Mouse (Mus musculus) skeletal muscle tissue, adult 2 months (tissue): ENCODE data around the gene Lpar5.

Experiments used
- DNase-seq: peaks from one replicate; pipeline ENCODE4 v3.0.0-alpha.2; 2012; ENCODE audit warnings: low read depth, low spot score

The Lpar5 gene

DNA sequence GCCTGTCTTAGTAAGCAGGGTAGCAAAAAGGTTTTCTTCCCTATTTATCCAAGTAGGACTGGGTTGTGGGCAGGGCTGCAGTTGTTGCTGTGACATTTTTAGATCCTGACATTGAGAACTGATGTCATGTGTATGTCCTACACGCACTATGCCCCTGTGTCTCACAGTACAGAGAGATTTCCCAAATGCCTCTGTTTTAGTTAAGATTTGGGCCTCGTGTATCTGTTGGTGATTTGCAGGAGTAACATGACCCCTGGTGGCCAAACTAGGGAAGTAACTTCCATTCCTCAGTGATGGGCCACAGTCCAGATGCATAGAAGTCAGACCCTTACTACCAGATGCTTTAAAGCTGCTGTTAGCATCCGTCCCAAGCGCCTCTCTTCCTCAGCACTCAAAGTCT lies 16.7 kb downstream of the Lpar5 start:
- peak; percentile 57 for DNase-seq

DNA sequence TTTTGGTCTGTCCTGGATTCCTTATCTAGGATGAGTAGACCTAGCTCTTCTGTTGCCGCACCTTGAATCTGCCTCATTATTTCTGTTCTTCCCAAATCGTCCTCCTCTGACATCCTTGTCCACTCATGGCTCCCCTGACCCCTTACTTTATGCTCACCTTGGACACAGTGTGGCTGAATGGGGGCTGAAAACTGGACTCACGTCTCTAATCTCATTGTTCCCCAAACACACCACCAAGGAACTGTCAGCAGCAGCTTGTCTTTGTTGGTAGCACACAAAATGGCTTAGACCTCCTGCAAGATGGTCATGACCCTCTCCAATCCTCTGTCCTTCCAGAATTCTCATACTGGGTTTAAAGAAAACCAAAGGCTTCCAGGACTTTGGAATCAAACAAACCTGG lies 20.2 kb downstream of the Lpar5 start:
- DNase-seq = no peak

DNA sequence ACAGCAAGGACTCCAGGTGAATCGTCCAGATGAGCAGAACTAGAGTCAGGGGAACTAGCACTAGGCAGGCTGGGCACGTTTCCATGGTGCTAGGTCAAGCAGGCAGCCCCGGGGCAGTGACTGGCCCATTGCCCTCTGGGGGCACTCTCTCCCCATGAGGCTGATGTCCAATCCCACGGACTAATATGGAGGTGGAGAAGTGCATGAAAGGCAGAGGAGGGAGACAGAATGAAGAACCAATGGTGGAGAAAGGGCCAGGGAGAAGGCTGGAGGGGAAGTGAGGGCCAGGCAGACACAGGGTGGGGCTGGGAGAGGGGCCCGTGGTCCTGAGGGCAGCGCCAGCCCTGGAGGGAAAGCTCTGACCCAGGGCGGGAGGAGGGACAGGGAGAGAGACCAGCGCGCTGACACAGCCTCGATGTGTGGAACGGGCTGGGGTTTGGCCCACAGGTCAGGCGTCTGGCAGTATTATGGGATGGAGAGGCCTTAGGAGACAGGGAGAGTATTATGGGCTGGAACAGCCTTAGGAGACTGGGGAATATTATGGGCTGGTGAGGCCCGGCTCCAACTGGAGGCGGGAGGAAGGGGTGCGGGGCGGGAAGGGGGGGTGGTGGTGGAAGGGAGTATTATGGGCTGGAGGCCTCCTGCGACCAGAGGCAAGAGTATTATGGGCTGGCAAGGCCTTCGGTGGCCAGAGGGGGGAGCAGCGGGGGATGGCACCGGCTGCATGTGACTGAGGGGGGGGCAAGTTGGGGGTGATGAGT lies 21.0 kb downstream of the Lpar5 start:
- DNase-seq = peak; percentile 88

DNA sequence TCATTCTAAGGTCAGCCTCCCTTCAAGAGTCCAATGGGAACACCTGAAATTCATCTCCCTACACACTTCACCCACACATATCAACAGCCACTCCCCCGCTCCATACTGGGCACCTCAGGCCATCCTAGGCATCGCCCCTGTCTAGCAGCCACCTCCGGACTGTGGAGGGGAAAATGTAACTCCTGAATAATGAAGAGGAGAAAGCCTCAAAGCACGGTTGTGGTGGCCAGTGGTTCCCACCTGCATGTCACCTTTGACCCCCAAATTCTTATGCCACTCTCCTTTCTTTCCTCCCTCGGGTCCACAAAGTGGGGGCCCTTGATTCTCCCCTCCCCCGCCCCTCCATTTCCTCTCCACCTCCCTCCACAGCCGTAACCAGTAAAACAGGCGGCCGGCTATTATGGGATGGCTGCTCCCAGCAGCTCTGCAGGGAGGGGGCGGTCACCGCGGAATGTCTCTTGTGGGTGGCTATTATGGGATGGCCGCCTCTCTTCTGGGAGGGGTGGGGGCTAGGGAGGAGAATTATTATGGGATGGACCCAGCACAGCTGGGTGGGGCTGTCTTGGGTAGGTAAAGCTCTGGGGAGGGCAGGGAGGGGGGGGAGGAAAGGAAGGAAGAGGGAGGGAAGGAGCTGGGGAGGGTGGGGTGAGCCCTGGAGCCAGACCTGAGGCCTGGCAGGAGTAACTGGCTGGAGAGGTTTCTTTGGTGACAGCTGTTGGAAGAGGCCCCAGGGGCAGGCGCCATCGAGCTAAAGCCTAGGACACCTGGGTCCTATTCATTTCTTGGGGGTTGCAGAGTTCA lies 22.0 kb downstream of the Lpar5 start:
- DNase-seq = peak; percentile 88

DNA sequence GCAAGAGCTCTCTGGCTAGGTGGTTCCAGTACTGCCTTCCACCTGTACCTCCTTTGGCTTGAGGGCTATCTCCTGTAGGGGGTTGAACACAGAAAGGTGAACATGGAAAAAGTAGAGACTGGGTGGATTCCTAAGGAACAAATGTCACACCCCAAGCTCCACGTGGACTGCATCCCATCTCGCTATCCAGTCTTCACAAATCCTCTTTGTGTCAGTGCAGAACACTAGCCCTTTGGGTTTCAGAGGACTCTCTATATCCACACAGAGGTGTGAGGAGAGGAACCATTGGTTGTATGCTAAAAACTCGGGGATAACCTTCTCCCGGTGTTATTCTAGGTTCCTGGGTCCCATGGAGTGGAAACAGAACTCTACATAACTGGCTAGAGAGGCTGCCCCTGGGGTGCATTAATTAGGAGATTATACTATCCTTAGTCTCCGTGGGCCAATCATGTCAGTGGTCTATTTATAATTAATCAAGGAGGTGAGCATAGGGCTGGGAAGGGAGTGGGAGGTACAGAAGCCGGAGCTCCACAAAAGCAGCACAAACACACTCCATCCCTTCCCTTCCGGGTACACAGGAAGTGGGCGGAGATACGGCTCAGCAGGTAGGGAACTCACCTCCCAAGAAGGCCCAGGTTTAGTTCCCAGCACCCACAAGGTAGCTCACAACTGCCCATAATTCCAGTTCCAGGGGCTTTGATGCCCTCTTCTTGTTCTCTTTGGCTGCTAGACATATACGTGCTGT lies 22.8 kb downstream of the Lpar5 start:
- DNase-seq = no peak

DNA sequence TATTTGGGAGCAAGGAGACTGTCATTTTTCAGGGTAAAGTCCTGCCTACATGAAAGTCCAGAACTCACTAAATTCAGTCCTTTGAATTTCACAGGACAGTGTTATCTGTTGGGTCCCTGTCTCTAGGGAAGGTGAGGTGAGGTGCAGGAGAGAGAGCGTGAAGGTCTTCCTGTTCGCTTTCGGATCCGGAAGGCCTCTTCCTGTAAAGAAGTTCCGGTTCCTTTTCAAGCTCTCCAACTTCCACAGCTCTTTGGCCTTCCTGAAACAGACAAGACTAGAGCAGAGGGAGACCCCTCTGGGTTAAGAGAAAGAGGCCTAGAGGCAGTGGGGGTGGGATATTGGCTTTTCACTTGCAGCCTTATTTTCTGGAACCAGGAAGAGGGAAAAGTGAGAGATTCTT lies 24.7 kb downstream of the Lpar5 start:
- DNase-seq = no peak

DNA sequence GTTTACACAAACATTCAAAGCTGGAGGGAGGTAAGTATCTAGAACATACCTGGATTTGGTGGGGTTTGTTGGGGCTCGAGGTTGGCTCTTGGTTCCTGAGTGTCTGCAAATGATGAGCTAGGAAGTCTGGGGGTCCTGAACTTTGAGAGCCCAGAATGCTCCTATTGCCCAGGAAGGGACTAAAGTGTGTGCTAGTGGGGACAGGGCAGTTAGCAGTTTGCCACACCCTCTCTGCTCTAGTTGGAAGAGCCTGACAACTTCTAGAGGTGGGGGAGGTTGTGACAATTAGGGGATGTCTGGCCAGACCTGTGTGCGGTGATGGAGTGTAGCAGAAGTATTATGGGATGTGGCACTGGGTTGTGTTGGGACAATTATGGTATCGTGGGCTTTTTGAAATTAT lies 27.1 kb downstream of the Lpar5 start:
- DNase-seq = no peak

DNA sequence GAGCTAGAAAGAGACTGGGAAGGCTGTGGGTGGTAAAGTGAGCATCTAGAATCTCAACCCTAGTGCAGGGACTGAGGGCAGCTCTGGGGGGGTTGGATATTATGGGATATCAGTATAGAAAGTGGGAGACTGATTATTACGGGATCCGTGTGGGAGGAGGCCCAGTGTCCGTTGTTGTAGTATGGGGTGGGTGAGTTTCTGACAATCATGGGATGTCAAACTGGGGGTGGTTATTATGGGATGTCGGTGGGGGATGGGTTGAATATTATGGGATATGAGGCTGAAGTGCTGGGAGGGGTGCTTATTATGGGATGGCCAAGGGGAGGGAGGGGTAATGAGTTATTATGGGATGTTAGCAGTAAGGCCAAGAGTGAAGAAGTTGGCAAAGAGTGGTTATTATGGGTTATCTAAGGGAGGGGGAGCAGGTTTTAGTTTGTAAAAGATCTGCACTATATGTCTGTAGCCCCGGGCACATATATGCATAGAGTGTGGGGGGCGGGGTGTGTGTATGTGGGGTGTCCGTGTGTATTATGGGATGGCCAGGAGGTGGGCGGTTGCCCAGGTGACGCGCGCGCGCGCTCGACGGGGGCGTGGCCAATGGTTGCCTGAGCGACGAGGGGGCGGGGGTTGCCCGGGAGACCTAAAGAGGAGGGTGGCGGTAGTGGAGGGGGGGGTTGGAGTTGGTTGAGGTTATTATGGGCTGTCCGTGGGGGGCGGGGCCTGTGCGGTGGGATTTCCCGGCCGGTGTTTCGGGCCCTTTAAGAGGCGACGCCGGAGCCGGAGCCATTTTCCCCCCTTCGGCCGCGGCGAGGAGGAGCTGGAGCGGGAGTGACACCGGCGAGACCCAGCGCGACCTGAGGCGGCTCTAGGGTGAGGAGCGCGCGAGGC lies 27.9 kb downstream of the Lpar5 start, which contains the start of gene Chd4:
Gene Chd4 (plus strand): TSS at position 591 of the 888 bp plus-strand sequence.
- DNase-seq = peak; percentile 89

DNA sequence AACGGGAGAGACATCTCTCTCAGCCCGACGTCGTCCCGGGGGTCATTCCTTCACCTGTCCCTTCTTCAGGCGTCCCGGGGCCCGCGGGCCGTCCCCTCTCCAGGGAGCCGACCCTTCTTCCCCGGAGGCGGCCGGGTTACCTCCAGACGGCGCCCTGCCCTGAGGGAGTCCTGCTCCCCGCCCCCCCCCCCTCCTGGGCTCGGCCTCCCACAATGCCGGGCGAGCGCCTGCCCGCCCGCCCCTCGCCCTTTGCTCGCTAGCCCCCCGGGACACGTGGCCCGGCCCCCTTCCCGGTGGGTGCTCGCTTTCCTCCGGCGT lies 28.5 kb downstream of the Lpar5 start:
- DNase-seq = no peak

DNA sequence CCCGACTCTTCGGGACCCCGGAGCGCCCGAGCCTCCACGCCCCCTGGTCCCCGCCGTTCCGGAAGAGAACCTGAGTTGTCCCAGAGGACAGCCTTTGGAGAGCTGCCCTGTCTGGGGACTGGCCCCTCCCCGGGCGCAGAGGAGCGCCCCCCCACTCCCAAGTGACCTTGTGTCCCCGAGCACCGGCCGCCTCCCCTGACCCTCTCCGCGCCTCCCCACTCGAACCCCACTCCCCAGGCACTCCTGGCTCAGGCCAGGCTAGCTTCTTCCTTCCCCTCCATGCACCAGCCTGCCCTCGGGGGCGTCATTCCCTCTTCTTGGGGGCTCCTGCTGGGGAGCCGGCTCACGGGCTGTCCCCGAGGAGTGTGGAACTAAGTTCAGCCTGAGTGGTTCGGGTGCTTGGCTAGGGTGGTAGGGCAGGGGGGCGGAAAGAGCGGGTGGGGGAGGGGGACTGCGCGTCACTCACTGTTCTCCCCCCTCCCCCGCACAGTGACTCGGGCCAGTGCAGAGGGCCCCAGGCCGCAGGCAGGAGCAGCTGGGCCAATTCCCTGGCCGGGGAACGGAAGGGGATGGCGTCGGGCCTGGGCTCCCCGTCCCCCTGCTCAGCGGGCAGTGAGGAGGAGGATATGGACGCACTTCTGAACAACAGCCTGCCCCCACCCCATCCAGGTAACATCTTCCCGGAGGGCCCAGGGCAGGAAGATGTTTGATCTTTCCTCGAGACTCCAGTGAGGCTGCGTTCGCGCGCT lies 29.1 kb downstream of the Lpar5 start:
- DNase-seq = peak; percentile 53

DNA sequence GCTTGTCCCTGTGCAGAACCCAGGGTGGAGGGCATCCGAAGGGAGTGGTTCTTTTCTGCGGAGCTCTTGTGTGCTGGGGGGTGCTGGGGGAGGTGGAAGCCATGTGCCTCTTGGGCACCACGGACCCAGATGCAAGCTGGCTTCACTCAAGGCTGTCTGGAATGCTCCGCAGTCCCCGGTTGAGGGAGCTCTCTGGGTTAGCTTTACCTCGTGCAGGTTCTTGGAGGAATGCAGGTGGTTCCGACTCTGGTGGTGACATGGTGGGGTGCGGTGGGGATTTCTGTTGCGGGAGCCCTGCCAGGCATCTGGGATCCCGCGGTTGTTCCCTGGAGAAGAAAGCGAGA lies 29.6 kb downstream of the Lpar5 start:
- no peak for DNase-seq

DNA sequence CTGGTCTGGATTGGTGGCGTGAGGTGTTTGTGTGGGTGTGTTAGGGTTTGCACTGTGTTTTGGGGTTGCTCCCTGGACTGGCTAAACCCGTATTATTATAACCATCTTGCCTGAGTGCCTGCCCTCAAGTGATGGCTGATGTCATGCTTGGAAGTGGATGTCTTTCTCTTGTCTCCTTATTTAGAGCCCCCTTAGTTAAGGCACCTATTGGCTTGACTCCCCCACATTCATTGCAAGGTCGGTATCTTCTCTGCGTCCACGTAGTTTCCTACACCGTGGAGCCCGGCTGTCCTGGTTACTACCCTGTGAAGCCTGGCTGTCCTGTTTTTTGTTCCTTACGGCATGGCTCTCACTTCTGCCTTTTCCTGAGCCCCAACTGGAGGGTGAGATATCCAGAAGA lies 30.2 kb downstream of the Lpar5 start:
- no peak for DNase-seq

DNA sequence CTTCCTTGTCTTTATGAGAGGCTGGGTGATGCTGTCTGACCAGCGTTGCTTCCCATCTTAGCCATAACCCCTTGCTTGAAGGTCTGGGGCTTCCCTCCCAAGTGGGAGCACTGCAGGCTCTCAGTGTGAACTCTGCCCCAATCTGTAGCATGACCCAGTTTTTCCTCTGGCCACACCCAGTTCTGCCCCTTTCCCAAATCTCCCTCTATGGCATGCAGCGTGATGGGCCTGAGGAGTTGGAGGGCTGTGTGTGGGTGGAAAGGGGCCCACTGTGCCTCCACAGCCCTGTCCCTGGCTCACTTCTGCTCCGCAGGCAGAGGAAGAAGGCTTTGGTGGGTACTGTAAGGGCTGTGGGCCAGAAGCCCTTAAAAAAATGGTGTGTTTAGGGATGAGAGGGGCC lies 30.8 kb downstream of the Lpar5 start:
- no peak for DNase-seq

DNA sequence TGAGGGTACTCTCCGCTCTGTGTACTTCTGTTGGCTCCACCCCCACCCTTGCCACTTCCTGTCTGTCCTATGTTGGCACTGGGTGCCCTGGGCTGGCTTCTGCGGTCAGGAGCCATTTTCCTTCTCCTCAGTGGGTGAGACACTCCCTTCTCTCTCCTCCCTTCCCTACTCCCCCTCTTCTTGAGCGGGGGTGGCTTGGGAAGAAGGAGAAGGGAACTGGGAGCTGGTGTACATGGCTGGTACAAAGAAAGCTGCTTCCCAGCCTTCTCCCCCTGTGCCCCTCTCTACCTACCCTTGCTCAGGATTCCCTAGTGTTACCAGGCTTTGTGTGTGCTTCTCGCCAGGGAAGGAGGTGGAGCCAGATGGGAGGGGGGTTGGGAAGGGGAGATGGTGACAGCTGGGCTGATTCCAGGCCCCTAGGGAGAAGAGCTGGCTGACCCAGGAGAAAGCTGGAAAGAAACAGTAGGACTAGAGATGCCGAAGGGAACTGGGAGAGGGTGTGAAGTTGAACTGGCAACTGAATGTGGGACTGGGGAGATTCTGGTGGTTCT lies 31.8 kb downstream of the Lpar5 start:
- DNase-seq = no peak

DNA sequence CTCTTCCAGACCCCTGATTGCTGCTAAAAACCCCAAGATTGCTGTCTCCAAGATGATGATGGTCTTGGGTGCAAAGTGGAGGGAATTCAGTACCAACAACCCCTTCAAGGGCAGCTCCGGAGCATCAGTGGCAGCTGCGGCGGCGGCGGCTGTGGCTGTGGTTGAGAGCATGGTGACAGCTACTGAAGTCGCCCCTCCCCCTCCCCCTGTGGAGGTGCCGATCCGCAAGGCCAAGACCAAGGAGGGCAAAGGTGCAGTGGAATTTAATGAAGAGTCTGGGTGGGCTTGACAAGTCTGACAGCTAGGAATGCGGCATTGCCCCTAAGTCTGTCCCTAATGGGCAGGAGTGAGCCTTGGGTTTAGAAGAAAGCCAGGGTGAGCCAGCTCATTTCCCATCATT lies 33.7 kb downstream of the Lpar5 start:
- no peak for DNase-seq

DNA sequence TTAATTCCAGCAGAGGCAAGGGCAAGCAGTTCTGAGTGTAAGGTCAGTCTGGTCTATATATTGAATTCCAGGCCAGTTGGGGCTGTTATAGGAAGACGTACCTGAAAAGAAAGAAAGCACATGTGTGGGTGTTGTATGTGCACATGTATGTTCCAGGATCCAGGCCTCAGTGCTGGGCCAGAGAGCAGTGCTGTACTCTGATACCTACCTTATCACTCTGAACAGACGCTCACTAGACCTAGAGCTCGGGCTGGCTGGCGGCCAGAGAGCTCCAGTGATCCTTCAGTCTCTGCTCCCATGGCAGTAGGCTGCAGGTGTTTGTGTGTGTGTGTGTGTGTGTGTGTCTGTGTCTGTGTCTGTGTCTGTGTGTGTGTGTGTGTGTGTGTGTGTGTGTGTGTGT lies 36.5 kb downstream of the Lpar5 start:
- DNase-seq = no peak

DNA sequence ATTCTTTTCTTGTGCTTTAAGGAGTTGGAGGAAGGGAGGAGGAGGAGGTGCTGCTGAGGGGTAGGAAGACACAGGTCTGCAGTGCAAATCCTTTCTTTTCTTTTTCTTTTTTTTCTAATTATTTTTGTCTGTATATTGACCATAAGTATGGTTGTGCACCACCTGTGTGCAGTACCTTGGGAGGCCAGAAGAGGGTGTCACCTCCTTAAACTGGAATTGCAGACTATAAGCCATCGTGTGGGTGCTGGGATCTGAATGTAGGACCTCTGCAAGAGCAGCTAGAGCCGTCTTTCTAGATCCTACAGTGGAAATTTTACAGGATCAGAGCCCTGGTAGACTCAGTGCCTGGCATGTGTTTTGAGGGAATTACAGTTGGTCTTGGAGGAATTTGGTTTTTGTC lies 40.0 kb downstream of the Lpar5 start:
- no peak for DNase-seq

DNA sequence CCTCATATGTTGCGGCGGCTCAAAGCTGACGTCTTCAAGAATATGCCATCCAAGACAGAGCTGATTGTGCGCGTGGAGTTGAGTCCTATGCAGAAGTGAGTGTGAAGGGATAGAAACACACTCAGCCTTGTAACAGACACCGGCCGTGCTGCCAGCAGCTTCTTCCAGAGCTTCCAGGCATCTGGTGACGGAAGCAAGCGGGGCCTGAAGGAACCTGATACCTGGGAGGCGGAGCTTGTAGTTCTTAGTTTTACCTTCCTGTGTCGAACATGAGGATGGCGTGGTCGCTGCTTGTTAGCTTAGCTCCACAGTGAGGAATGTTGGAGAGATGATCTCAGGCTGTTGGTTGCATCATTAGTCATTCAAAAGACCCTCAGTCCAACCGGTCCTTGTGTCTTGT lies 41.7 kb downstream of the Lpar5 start:
- no peak for DNase-seq

DNA sequence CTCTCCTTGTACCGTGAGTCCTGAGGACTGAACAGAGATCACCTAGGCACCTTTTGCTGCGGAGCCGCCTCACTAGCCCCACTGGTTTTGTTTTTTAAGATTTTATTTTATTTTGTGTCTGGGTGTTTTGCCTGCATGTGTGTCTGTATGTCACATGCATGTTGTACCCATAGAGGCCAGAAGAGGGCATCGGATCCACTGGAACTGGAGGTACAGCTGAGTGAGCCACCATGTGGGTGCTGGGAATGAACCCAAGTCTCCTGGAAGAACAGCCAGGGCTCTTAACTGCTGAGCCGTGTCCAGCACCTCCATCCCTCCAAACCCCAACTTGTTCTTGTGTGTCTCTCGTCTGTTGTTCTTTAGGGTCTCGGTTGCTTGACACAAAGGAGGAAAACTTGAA lies 43.2 kb downstream of the Lpar5 start:
- no peak for DNase-seq

DNA sequence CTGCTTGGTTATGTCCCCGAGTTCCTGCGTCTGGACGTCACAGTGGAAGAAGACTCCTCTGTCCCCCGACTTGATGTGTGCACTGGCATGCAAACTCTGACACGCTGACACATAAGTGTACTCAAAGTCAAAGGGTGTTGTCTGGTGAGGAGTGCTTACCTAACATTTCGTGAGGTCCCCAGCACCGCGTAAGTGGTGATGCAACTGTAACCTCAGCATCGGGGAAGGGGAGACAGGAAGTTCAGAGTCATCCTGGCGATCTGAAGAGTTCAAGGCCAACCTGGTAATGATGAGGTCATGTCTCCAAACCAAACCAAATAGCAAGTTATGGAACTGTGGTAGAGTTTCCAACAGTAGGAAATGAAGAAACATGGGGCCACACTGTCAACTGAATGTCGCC lies 44.8 kb downstream of the Lpar5 start:
- DNase-seq = no peak

DNA sequence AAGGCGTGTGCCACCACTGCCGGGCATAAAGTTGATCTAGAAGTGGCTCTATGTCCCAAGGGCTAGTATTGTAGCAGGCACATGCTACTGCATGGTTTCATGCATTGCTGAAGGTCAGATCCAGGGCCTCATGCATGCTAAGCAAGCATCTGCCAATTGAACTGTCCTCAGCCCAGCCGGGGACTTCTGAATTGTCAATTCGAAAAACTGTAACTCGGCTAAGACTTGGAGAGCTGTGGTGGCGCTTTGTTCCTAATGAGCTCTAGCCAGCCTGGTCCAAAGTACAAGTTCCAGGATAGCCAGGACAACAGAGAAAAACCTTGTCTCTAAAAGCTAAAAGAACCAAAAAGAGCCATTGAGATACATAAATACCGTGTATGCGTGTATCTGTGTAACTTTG lies 51.7 kb downstream of the Lpar5 start:
- no peak for DNase-seq
